Mouse (Mus musculus): ENCODE data around the gene Rfx7. TPM values are rescaled to one million over a fixed set of nuclear protein-coding genes. Genes with fewer than 3 reads are reported as not detected.

Gene Rfx7
- polyA plus RNA-seq, 1 experiment from 2014 or later, result 2.5 TPM

- peaks cover 15% of the 10 kb centered on the region for H3K4me1 ChIP-seq (ENCODE audit: insufficient read depth)
- H3K4me3 ChIP-seq (ENCODE audit: low read depth, low read length), result no peak overlapping the region
- H3K9ac ChIP-seq (replicated peaks), result no peak overlapping the region
- TF ChIP-seq EP300 (IDR thresholded peaks at IDR 0.05; ENCODE audit: low read depth) (no peak), CTCF (IDR thresholded peaks at IDR 0.05; ENCODE audit: low read depth) (no peak)
- 0 out of 2 replicates have a peak overlapping the region, but pooled peaks have one; percentile 26 for H3K27ac ChIP-seq (ENCODE audit: low read depth)
- no peak overlapping the region for H3K4me2 ChIP-seq (ENCODE audit: low read depth, low read length)
- H3K9me3 ChIP-seq (ENCODE audit: low read length), result no peaks in the 10 kb centered on the region
- no peaks in the 10 kb centered on the region for H3K27me3 ChIP-seq (ENCODE audit: insufficient read depth, low read length)
- no peaks in the 10 kb centered on the region for H3K36me3 ChIP-seq (replicated peaks; ENCODE audit: insufficient read depth, low read length)
- DNase-seq (no peak), ATAC-seq (no peak)
- 42% methylated on average over 6 of the region's 6 CpGs for WGBS (ENCODE audit: insufficient replicate concordance)
Measured at GRCm38 (mm10) chr9:72644418-72645110, 112.5 kb downstream of the Rfx7 start.

GRCm38 (mm10) chr9:72649781-72650180 lies 117.7 kb downstream of the Rfx7 start:
- no peaks in the 10 kb centered on the region for H3K27me3 ChIP-seq (ENCODE audit: insufficient read depth, low read length)
- 21% methylated on average over 2 of the region's 2 CpGs for WGBS (ENCODE audit: insufficient replicate concordance)
- H3K36me3 ChIP-seq (replicated peaks; ENCODE audit: insufficient read depth, low read length), result no peaks in the 10 kb centered on the region
- no peak for ATAC-seq
- no peaks in the 10 kb centered on the region for H3K9me3 ChIP-seq (ENCODE audit: low read length)
- H3K9ac ChIP-seq (replicated peaks), result no peak overlapping the region
- DNase-seq, result no peak
- no peak overlapping the region for H3K4me3 ChIP-seq (ENCODE audit: low read depth, low read length)
- no peak overlapping the region for H3K4me2 ChIP-seq (ENCODE audit: low read depth, low read length)
- H3K27ac ChIP-seq (ENCODE audit: low read depth), result no peak overlapping the region
- no peak for TF ChIP-seq EP300 (IDR thresholded peaks at IDR 0.05; ENCODE audit: low read depth)
- TF ChIP-seq CTCF (IDR thresholded peaks at IDR 0.05; ENCODE audit: low read depth), result no peak
- no peaks in the 10 kb centered on the region for H3K4me1 ChIP-seq (ENCODE audit: insufficient read depth)

DNA sequence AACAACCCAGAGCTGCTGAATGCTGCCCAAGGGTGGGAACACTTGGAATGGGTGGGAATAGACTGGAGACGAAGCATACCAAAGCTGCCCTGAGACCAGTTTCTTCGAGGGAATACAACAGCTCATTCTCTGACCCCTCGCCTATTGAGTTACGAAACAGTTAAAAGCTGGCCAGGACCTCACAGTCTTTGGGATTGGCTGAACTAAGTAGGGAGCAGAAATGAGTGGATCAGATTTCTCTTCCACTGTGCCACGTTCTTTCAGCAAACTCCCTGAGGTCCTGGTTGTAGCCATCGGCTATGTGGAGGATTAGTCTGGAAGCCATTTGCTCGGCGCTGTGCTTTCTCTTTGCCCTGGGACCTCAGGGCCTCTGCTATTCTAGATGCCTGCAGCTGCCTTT lies 120.9 kb downstream of the Rfx7 start:
- H3K27ac ChIP-seq (ENCODE audit: low read depth), result no peak overlapping the region
- peak; percentile 59; the same call in 1 of the 2 replicates for ATAC-seq
- no peak for TF ChIP-seq EP300 (IDR thresholded peaks at IDR 0.05; ENCODE audit: low read depth)
- TF ChIP-seq CTCF (IDR thresholded peaks at IDR 0.05; ENCODE audit: low read depth), result no peak
- peaks cover 20% of the 10 kb centered on the region for H3K4me1 ChIP-seq (ENCODE audit: insufficient read depth)
- no peak for DNase-seq
- H3K36me3 ChIP-seq (replicated peaks; ENCODE audit: insufficient read depth, low read length), result no peaks in the 10 kb centered on the region
- H3K4me2 ChIP-seq (ENCODE audit: low read depth, low read length), result no peak overlapping the region
- H3K27me3 ChIP-seq (ENCODE audit: insufficient read depth, low read length), result no peaks in the 10 kb centered on the region
- no peak overlapping the region for H3K4me3 ChIP-seq (ENCODE audit: low read depth, low read length)
- no peaks in the 10 kb centered on the region for H3K9me3 ChIP-seq (ENCODE audit: low read length)
- 38% methylated on average over 8 of the region's 8 CpGs for WGBS (ENCODE audit: insufficient replicate concordance)
- H3K9ac ChIP-seq (replicated peaks), result no peak overlapping the region

- ATAC-seq (no peak), DNase-seq (no peak)
- Histone ChIP-seq H3K4me3 (ENCODE audit: low read depth, low read length) (no peak overlapping the region), H3K4me1 (ENCODE audit: insufficient read depth) (peaks cover 20% of the 10 kb centered on the region), H3K4me2 (ENCODE audit: low read depth, low read length) (no peak overlapping the region), H3K27me3 (ENCODE audit: insufficient read depth, low read length) (no peaks in the 10 kb centered on the region), H3K27ac (ENCODE audit: low read depth) (no peak overlapping the region), H3K9me3 (ENCODE audit: low read length) (no peaks in the 10 kb centered on the region), H3K9ac (replicated peaks) (no peak overlapping the region), H3K36me3 (replicated peaks; ENCODE audit: insufficient read depth, low read length) (no peaks in the 10 kb centered on the region)
- WGBS (ENCODE audit: insufficient replicate concordance), result 64% methylated on average over 4 of the region's 4 CpGs
- TF ChIP-seq EP300 (IDR thresholded peaks at IDR 0.05; ENCODE audit: low read depth) (no peak), CTCF (IDR thresholded peaks at IDR 0.05; ENCODE audit: low read depth) (no peak)
Measured at GRCm38 (mm10) chr9:72653533-72653932, 121.5 kb downstream of the Rfx7 start.

- WGBS (ENCODE audit: insufficient replicate concordance), result 50% methylated on average over 6 of the region's 6 CpGs
- ATAC-seq, result peak; percentile 73
- Histone ChIP-seq H3K9me3 (ENCODE audit: low read length) (no peaks in the 10 kb centered on the region), H3K4me3 (ENCODE audit: low read depth, low read length) (no peak overlapping the region), H3K9ac (replicated peaks) (no peak overlapping the region; the same call in 1 of the 2 replicates), H3K36me3 (replicated peaks; ENCODE audit: insufficient read depth, low read length) (no peaks in the 10 kb centered on the region), H3K27me3 (ENCODE audit: insufficient read depth, low read length) (no peaks in the 10 kb centered on the region), H3K27ac (ENCODE audit: low read depth) (no peak overlapping the region), H3K4me2 (ENCODE audit: low read depth, low read length) (no peak overlapping the region), H3K4me1 (ENCODE audit: insufficient read depth) (peaks cover 23% of the 10 kb centered on the region)
- TF ChIP-seq CTCF (IDR thresholded peaks at IDR 0.05; ENCODE audit: low read depth), result peak; percentile 88
- TF ChIP-seq EP300 (IDR thresholded peaks at IDR 0.05; ENCODE audit: low read depth), result no peak
- peak; percentile 85 for DNase-seq
Measured at GRCm38 (mm10) chr9:72654593-72655242, 122.7 kb downstream of the Rfx7 start.

GRCm38 (mm10) chr9:72655602-72656001 lies 123.6 kb downstream of the Rfx7 start:
- H3K4me3 ChIP-seq (ENCODE audit: low read depth, low read length), result no peak overlapping the region
- TF ChIP-seq CTCF (IDR thresholded peaks at IDR 0.05; ENCODE audit: low read depth), result no peak
- no peak for TF ChIP-seq EP300 (IDR thresholded peaks at IDR 0.05; ENCODE audit: low read depth)
- ATAC-seq, result no peak

More at GRCm38 (mm10) chr9:72655602-72656001, 123.6 kb downstream of the Rfx7 start:
- 72% methylated on average over 5 of the region's 5 CpGs for WGBS (ENCODE audit: insufficient replicate concordance)
- Histone ChIP-seq H3K4me2 (ENCODE audit: low read depth, low read length) (no peak overlapping the region), H3K27me3 (ENCODE audit: insufficient read depth, low read length) (no peaks in the 10 kb centered on the region), H3K9ac (replicated peaks) (no peak overlapping the region), H3K27ac (ENCODE audit: low read depth) (no peak overlapping the region), H3K9me3 (ENCODE audit: low read length) (no peaks in the 10 kb centered on the region), H3K4me1 (ENCODE audit: insufficient read depth) (peaks cover 23% of the 10 kb centered on the region), H3K36me3 (replicated peaks; ENCODE audit: insufficient read depth, low read length) (no peaks in the 10 kb centered on the region)
- no peak for DNase-seq
